Mouse (Mus musculus): Measurements from ENCODE around the gene Olfr1126.
"Not testable (repeated sequence)": the region's sequence is repeated elsewhere in the genome, so short reads cannot be mapped to it uniquely, and the experiment has no call there.

The Olfr1126 gene

DNA sequence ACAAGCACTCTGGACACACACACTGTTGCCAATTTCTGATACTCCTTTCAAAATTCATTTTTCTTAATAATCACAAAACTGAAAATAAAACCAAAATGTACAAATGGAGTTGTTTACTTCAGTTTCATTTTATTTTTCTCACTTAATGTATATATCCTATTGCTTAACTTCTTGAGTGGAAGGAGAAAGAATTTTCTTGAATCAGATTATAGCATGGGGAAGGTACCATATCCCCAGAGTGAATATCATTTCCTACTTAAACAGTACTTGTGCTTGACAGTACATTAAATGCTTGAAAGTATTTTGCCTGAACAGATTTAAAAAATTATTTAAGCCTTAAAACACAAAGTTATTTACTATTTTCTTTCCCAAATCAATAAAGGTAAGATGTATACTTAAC is at the start of gene Olfr1126:
Olfr1126 (plus strand) TSS at position 301 of the 400 bp plus-strand sequence.
- DNase-seq (ENCODE audit: low read depth, low spot score), result no peak

DNA sequence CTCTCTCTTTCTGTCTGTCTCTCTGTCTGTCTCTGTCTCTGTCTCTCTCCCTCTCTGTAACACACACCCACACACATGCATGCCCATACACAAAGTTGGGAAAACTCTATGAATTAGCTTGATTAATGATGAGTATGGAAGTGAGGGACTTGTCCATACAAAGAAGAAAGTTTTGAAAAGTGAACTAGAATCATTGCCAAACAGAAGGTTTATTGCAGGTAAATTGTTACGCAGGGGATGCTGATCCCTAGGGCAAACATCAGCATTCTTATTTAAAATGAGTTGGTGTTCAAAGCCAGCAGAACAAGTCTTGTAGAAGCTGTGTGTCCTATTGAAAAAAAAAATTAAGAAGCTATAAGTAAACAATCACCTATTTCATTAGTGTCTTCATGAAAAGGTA is 37.4 kb upstream of the Olfr1126 start, which contains the start of gene Olfr1123:
Olfr1123 (plus strand) TSS at position 301 of the 400 bp plus-strand sequence.
- DNase-seq (ENCODE audit: low read depth, low spot score), result no peak

DNA sequence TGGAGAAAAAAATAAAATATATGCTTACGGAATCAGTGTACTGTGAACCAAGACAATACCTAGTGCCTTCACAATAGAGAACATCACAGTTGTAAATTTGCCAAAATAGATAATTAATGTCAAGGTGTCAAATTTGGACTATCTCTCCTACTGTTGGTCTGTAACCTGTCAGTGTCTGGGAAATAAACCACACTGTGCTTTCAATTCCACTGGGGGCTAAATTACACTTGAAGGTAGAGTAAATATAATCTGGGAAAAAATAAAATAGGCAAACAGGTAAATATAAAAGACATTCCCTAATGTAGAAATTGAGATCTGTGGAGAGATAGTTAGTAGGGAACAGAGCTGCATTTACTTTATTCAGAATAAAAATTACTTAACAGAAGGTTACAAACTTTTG is 23.8 kb upstream of the Olfr1126 start, which contains the start of gene Olfr1124:
Olfr1124 (plus strand) TSS at position 301 of the 400 bp plus-strand sequence.
- DNase-seq (ENCODE audit: low read depth, low spot score), result no peak

DNA sequence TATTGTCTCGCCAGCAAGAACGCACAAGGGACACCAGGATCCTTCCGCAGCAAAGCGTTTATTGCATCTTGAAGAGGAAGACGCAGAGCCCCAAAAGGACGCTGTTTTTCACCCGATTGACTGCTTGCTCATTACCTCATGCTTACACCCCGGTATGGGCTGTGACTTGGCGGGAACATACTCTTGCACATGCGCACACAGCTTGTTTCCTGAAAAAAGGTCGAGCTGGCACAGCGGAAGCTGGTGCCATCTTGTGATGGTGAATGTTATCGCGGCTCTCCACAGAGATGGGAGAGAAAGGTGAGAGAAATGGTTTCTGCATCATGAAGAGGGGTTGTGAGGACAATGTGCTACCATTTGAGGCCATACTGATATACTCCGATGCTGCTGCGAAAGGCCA is 16.0 kb upstream of the Olfr1126 start:
- no peak for DNase-seq (ENCODE audit: low read depth, low spot score)

DNA sequence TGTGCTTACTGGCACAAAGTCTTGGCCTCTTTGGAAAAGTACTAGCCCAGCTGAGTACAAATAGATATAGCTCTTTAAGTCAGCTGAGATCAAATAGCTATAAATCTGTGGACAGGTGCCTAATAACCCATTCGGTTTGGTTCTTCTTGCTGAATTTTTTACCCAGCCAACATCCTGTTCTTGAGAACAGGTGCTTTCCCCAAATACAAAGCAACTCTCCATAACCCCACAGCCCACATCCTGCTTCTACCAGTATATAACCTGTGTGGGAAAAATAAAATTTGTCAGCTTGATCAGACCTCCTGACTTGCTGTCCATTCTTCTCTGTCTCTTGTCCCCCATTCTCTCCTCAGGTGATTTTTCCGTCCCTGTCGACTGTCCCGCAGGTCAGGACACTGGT is 8.0 kb downstream of the Olfr1126 start:
- no peak for DNase-seq (ENCODE audit: low read depth, low spot score)

DNA sequence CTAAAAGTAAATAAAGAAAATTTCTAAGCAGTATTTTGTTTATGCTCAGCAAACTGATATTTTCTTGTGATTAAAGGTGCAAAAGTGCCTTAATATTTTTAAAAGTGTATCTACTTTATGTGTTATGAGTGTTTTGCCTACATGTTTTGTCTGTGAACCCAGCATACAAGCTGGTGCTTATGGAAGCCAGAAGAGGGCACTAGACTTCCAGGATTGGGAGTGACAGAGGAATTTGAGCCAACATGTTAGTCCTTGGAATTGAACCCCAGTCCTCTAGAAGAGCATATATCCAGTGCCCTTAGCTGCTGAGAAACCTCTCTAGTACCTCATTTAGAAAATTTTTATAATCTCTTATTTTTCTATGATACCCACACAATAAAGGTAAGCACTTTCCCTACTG is 26.4 kb downstream of the Olfr1126 start:
- DNase-seq (ENCODE audit: low read depth, low spot score), result no peak

DNA sequence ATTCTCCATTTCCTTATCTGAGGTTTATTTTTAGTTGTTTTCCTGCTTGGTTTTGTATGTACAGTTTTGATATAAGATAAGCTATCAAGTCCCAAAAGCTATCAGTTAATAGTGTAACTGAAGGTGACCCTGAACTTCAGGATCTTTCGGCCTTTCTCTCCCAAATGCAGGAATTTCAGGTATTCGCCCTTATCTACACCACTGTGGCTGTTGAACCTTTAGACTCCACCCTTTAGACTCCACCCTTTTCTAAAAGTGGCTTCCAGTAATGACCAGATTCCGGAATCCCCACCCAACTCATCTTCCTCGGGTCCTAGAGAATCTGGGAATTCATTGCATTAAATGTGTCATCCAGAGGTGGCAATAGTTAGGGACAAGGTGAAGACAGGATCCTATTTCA is 27.4 kb downstream of the Olfr1126 start:
- no peak for DNase-seq (ENCODE audit: low read depth, low spot score)

DNA sequence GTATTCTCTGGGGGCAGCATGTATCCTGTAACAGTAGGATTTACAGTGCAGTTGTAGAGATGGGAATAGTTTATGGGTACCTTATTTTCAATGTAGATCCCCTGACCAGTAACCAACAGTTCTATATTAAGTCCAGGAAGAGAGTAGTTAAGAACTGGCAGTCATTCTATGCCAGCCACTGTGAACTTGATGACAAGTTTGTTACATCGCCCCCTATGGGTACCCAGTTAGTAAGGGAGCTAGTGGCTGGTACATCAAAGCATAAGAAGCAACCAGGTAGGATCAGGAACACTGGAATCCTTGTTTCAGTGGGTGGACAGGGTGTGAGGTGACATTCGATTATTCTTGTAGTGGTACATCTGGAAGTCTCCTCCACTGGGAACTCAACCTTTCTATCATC is 28.5 kb downstream of the Olfr1126 start:
- no peak for DNase-seq (ENCODE audit: low read depth, low spot score)

DNA sequence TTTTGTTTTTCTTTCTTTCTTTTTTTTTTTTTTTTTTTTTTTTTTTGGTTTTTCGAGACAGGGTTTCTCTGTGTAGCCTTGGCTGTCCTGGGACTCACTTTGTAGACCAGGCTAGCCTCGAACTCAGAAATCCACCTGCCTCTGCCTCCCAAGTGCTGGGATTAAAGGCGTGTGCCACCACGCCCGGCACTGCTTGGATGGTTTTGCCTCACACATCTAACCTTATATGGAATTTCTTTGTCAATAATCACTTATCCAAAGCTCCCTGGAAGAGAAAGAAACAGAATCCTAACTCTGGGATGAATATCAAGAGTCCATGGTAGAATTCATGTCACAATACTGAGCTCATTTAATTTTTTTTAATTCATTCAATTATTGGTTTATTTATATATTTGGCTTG is 43.2 kb downstream of the Olfr1126 start, which contains the start of gene Pramel7:
Pramel7 (minus strand) TSS at position 101 of the 400 bp plus-strand sequence.
- not testable (repeated sequence) for DNase-seq (ENCODE audit: low read depth, low spot score)

DNA sequence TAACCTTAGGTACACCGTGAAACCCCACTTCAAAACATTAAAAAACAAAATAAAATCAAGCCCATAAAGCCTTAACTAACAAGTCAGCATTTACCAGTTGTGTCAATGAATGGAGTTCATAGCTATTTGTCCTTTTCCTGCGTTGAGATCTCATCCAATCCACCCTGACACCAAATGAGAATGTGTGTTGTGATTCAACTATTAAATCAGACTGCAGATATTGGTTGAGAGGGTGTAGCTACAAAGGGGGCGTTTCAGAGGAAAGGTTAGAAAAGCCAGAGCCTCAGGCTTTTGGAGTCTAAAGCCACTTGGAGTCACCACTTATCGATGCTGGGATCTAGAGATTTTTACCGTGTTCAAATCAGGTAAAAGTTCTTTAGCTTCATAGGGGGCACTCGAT is 52.5 kb downstream of the Olfr1126 start, which contains the start of gene Pramel6:
Pramel6 (plus strand) TSS at position 301 of the 400 bp plus-strand sequence.
- no peak for DNase-seq (ENCODE audit: low read depth, low spot score)
